Mouse (Mus musculus) mesoderm, embryonic 11.5 days (tissue): ENCODE measurements at regions not wholly inside any gene's neighbourhood (a gene's known extent, or its start where the extent isn't known, plus 50 kb on each side); places are given as distances from the start of the nearest gene placed in this dataset.

Source experiments
- DNase-seq: peaks from one replicate; pipeline ENCODE4 v3.0.0-alpha.2; 2012; ENCODE audit warnings: low read depth, low spot score

DNA sequence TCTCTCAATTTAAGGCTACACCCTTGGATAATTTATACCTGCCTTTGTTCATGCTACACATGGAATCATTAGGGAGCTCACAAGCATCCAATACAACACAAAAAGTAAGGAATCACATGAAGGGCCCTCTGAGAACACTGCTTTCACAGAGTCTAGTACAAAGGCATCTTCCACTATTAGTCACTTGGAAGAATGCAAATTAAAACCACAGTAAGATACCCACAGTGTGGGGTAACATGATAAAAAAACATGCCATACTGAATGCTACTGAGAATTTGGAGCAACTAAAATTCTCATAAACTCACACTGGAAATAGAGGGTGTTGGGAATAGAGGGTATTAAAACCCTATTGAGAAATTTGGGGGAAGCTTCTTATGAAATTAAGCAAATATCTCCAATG is 197.6 kb upstream of the Tent5a start:
- DNase-seq: no peak

DNA sequence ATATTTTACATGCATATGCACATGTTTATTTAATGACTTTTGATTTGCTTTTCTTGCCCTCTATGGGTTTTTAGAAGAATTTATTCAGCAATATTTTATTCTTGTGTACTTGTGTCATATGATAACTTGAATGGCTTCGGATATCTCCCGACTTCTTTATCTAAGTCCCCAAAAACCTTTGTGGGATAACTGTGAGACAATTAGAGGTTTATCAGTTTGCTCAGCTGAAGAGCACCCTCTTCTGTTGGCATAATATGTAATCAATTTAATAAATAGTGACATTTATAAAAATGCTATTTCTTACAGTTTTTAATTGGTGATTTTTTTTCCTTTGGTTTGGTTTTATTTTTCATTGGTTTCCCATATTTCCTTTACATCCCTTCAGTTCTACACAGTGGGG is 194.2 kb upstream of the Tent5a start:
- DNase-seq: no peak

DNA sequence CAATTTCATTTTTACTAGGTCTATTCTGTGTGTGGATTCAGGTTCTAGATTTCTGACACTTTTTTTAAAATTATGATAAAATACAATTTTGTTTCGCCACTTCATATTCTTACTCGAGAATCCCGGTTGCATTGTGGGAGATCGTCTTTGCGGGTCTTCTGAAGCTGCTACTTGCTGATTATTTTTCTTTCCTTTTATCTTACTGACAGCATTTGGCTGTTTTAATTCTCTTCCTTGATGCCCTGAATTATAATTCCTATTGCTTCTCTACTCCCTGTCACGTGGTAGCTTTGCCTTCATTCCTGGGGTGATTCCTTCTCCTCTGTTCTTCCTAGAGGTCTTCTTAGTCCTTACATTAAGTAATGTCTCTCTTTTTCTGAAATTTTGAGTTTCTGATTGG is 193.8 kb upstream of the Tent5a start:
- no peak for DNase-seq

DNA sequence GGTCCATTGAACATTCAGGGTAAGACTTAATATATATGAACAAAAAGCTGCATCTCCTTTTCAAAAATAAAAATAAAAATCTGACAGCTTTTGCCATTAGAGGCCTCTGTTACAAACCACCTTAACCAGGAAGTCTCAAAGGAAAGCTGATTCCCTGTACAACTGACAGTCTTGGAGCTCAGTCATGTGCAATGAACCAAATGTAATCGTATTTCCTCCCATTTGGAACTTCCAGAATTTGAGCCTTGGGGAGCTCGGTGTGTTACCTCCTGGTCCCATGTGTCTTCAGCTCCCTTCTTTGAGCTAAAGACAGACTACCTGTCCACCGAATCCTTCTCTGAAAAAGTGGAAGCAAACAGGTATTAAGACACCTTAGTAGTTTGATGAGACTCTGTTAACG is 171.9 kb upstream of the Tent5a start:
- no peak for DNase-seq

DNA sequence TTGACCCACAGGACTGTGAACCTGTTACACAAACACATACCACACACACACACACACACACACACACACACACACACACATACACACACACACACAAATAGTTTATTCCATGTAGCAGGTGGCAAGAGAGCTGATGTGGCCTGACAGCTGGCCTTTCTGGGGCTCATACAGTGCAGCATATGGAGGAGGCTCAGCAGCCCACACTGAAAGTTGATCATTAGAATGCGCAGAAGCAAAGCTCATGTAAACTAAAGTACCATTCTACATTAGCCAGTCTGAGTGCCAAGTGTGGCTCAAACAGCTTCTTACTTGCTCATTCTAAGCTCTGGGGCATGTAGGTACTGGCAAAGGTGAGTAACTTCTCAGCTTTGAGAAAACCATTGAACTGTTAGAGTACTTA is 170.2 kb upstream of the Tent5a start:
- DNase-seq: no peak

DNA sequence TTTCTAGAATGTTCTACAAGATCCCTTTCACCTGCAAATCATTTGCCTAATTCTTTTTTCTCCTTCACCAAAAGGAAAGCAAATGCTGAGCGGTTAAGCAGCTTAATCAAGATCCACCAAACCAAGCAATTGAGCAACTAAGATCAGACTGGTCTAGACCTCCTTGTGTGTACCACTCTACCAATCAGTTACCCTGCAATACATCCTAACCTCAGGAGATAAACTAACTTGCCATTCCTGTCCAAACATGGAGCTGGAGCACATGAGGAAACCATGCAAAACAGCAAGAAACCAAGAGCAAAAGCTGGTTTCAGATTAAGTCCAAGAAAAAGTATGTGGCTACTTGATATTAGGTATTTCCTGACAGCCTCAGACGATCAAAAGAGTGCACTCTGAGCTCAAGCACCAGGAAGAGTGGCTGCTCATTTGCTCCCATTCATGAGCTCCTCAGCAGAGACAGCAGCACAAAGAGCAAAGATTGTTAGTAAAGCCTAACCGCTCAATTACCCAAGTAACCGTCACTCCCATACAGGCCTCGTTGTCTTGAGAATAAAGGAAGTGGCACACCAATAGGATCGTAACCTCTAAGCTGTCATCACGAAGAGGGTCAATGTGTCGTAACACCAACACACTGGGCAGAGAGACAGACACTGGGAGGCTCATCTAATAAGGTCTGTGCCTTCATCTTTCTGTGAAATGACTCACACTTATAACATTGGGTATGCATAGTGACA is 169.5 kb upstream of the Tent5a start:
- peak; percentile 26 for DNase-seq

DNA sequence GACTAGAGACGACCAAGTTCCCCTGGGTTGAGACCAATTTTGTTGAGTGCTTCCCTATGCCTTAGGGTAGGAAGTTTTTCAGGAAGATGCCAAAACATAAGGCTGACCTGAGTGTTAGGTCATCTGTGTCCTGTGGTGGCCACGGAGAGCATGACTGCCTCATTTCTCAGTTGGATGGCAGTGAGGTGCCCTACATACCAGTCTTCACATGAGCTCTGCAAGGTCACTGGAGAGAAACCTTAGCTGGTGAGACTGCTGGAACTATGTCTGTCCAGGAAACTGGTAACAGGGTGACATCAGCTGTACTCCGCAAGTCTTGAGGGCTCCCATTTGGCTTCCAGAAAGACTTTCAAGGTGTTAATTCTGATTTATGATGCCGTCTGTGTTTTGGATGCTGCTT is 167.9 kb upstream of the Tent5a start:
- no peak for DNase-seq

DNA sequence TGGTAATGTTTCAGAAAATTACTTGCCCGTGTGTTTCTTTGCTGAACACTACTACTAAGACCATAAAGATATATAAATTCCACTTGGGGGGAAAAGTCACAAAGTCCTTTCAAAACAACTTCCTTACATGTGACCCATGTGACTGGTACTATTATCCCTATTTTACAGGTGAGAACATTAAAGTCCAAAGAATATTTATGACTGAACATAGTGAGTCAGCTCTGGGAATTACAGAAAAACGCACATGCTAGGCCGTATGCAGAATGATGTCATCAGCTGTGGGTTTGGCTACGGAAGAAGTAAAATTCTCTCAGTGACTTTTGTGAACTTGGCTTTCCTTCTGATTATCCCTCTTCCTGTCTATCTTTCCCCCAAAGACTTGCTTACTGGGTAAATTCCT is 166.6 kb upstream of the Tent5a start:
- no peak for DNase-seq

DNA sequence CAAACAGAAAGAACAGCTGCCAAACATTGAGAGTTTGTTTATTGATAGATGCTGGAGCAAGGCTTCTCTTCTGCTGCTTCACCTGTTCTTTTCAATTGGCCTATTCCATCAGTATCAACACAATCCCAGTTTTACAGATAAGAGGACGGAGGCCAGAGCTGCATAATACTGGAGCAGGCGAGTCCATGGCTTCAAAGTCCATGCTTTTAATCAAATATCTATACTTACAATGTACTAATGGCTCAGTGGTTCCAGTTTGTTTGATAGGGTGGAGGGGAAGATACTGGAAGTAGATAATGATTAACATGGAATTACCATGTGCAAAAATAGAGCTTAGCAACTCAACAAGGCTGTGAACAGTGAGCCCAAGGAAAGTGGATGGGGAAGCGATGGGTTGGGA is 163.2 kb upstream of the Tent5a start:
- DNase-seq: no peak

DNA sequence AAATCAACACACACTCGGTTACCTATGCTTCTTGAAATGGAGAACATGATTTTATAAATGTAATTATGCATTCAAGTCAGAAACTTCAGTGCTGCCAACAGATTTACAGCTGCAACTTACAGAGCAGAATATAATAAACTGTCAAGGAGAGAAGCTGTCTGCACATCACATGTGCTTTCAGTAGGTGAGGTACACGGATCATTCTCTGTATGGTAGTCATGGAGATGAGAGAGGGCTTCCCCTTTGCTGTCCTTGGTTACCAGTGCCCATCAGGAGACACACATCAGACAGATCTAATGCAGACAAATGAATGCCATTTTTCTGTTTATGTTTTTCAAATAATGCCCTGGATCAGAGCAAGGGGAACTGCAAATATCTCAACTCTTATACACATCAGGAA is 160.8 kb upstream of the Tent5a start:
- DNase-seq: no peak

DNA sequence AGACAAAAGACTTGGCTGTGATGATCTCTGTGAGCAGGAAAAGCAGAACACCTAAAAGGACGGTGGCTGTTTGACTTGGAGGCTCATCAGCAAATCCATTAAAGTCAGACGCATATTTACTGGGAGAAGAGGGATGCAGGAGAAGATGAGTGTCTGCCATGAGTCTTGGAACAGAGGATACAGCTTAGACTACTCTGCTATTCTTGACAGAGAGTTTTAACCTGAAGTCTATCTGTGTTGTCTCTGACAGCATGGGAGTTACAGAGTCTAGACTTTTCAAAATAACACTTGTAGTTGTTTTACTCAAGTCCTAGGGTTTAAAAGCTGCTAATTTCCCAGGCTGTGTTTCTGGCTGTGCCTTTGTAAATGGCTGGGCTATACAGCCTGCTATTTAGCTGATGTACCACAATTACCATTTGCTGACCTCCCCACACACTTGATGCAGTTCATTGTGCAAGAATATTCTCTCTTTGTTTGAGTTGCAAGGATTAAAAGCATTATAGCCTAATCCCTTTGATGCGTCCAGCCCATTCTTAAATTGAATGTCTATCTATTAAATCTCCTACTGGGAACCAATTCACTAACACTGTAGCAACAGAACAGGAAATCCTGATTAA is 160.0 kb upstream of the Tent5a start:
- DNase-seq: no peak

DNA sequence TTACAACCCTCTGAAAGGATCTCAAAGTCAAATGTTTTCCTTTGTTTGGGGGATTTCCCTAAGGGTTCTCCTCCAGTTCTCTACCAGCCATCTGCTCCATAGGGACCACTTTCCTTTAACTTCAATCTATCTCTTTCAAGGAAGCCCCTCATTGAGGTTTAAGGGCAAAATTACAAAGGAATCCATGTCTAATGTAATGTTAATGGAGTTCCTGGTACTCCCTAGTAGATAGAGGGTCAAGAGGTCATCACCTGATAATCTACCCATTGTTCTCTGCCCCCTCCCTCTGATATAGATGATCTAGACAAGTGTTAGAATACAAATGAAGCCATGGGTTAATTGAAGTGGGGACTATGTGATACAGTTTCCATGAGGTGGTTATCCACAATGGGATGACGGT is 158.6 kb upstream of the Tent5a start:
- DNase-seq: no peak

DNA sequence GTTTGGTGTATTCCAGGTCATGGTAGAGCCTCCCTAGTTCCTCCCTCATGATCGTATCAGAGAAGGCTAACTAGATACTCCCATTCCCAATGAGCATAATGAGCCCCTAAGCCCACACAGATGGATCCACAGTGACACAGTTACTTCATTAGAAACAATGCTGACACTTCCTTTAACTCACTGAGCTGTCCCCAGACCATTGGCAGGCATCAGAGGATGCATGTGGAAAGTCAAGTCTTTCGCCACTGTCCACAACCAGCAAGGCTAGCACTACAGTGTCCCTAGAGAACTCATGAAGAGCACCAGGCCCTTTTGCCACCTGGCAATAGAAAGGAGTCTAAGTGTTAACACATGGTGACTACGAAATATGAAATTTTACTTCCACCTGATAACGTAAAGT is 156.1 kb upstream of the Tent5a start:
- no peak for DNase-seq

DNA sequence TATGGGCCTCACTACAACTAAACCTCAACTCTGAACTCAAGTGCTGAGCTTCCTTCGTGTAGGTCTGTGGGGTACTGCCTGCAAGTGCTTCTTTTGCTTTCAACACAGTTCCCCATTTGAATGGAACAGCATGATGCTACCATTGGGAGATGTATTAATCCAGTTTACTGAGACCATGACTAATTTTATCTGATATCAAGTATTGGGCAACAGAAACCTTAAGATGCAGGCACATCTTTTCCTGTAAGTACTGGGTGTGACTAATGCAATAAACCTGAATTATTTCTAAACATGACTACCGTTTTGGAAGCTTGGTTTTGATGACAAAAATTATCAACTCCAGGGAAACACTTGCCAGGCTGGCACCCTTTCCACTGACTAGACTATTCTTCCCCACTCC is 153.4 kb upstream of the Tent5a start:
- no peak for DNase-seq

DNA sequence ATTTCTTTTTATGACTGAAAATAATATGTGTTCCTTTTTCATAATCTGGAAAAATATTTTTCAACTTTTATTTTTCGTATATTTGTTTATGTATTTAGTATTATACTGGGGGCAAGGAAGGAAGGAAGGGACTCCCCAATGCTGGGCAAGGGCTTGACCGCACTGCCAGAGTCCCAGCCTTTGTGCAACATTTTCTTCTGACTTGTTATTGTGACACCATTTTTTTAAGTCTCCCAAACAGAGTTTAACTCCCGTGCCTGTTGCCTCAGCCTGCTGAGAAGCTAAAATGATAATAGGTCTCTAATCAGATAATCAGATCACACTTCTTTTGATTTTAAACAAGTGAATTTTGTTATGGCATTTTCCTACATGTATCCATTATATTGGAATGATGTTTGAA is 148.1 kb upstream of the Tent5a start:
- no peak for DNase-seq

DNA sequence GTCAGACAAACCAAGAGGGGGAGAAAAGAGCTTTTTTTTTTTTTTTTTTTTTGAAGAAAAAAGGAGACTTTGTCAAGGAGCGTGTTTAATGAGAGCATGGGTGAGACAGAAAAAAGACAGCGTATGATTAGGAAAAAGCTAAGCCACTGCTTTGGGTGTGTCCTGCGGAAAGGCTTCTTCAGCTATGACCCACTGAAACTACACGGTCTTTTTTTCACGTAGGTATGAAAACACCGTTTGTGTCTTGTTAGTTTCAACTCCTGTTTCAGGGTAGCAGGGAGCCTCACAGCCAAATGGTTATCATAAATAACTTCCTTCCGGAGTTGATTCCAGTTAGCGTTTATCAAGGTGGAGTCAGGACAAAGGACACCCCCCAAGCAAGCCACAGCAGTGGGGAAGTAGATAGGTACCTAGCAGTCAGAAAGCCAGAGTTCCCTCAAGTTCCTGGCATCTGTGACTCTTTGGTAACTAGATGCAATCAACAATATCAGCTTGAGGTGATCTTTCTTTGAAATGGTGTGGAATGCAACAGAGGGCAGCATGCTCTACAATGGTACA is 143.2 kb upstream of the Tent5a start:
- DNase-seq: no peak

DNA sequence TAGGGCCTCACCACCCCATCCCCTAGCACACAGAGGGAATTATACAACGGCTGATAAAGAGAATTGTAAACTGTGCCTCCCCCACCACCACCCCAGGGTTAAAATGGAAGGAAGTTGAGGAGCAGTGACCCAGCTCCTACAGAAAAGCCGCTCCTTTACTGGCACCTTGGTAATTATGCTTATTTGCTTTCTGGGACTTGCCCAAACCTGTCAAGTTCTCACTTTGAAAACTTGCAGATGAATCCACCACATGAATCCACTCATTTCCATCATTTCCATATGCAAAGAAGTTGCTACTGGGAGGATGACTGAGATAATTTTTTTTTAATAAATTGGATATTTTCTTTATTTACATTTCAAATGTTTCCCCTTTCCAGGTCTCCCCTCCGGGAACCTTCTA is 142.1 kb upstream of the Tent5a start:
- DNase-seq: no peak

DNA sequence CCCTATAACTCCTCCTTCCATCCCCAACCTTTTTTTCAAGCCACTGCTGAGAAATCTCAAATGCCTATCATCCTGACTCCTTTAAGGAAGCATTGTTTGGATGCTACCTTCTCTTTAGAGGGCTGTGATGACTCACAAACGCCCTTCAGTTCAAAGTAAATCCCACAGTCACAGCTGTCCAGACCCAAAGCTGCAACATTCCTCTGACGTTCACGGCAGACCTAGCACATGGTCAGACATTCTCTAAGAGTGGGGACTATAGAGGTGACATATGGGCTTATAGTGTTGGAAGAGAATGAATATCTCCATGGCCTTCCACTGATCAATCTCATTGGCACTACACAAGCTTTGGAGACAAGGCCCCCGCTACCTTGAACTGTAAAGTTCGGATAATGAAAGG is 139.5 kb upstream of the Tent5a start:
- no peak for DNase-seq

DNA sequence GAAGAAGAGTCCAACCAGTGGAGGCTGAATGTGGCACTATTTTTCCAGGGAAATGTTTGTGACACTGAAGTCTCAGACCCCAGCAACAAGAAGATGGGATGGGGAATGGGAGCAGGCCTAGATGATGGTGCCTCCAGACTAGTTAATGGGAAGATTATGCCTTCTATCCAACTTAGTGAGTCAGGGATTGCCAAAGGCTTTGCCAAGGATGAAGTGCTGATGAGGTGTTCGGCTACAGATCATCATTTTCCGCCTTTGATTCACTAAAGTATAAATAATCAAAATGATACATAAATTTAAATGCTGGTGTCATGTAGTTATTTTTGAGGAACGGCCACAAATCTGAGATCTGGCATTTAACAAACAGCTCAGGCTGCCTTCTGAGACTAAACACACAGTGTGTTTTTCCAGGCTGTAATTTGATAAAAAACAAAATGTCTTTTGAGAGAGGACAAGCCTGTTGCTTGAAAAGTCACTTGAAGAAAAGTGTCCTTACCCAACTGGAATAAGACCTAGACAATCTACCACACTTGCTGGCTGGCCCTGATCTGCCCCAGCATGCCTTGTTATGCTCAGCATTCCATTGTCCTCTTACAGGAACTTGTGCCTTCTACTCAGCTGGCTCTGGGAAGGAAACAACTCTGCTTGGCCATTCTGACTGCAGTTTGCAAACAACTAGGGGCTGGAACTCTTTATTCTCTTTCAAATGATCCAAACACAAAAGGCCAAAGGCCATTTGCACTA is 132.1 kb upstream of the Tent5a start:
- DNase-seq: no peak

DNA sequence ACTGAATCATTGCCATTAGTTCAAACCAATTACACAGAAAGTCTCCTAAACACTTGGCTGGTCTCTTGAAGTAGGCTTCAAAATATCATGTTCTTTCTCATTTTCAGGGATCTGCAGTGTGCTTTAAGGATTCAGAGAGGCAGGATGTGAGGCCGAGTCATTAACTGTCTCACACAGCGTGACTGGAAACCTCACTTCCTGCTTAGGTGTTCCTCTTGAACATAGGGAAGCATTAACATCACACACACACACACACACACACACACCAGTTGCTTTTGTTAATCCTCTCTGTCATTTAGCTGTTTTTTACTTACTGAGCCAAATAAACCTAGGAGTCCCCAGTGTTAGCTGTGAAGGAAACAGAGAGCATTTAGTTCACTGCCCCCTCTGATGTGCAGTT is 131.2 kb upstream of the Tent5a start:
- no peak for DNase-seq

DNA sequence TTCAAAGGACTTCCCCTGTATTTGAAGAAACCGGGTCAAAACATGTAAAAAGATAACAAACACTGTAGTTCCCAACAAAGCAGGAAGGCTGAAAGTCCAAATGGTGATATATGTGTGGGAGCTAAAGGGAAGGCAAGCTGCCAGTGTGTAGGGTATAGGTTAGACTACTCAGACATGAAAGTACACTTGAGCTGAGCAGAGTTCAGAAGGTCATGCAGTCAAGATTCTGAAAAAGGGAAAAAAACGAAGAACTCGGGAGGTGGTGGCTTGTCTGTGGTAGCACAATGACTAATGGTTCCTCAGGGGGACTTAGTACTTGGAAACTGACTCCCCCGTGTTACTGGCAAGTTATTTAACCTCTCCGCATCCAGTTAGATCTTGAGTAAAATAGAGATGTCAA is 130.3 kb upstream of the Tent5a start:
- peak; percentile 47 for DNase-seq

DNA sequence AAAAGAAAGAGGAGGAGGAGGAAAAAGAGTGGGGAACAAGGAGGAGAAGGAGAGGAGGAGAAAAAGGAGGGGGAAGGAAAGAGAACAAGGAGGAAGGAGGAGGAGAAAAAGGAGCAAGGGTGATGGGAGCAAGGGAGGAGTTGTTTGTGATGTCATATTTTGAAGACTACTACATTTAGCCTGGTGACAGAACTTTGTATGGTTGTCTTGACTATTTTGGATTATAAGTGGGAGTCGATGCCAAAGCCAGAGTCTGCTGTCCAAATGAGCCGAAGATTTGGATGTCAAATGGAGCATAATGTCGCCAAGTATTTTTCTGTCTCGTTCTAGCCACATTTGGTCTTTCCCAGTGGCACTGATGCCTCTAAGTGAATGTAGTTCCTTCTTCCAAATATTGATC is 128.2 kb upstream of the Tent5a start:
- no peak for DNase-seq
